Mouse (Mus musculus): Measurements from ENCODE around the gene Gm49333. TPM values are rescaled to one million over a fixed set of nuclear protein-coding genes. Genes with fewer than 3 reads are reported as not detected.
"Not testable (repeated sequence)": the region's sequence is repeated elsewhere in the genome, so short reads cannot be mapped to it uniquely, and the experiment has no call there.

Gm49333 gene
- total and polyA plus RNA-seq, 3 experiments, result not detected

DNA sequence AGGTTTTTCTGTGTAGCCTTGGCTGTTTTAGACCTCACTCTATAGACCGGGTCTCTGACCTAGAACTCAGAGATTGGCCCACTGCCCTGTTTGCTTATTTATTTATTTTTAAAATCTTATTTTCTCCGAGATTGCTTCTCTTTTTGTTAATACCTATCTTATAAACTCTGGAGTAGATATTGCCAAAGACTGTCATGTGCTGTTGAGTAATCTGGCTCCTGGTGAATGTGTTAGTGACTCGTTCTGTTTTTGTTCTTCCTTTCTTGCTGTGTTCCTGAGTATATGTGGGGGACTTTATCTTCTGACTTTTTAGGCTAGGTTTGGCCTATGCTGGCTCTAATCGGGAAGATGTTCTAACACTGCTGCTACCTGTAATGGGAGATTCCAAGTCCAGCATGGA is 46.3 kb downstream of the Gm49333 start:
- H3K9me3 ChIP-seq (replicated peaks; ENCODE audit: insufficient read depth, low read length), result no peaks in the 10 kb centered on the region
- no peak overlapping the region for H3K9ac ChIP-seq (ENCODE audit: control insufficient read depth, low read depth, low read length, poor library complexity, severe bottlenecking)
- no peak overlapping the region for H3K27ac ChIP-seq (ENCODE audit: control insufficient read depth, low read depth, low read length)
- no peaks in the 10 kb centered on the region for H3K27me3 ChIP-seq (ENCODE audit: control insufficient read depth in 1 of 2, insufficient read depth in 2 of 2, low read length in 2 of 2)
- TF ChIP-seq ZC3H11A (IDR thresholded peaks at IDR 0.05; ENCODE audit: low read depth, low read length) (no peak), BHLHE40 (IDR thresholded peaks at IDR 0.05; ENCODE audit: borderline replicate concordance, low read depth, low read length) (no peak), NELFE (IDR thresholded peaks at IDR 0.05; ENCODE audit: low read depth, low read length) (no peak)
- H3K4me1 ChIP-seq (ENCODE audit: control insufficient read depth in 1 of 2, insufficient read depth in 2 of 2, low read length in 2 of 2), result peaks cover 0 to 5% of the 10 kb centered on the region in 2 experiments
- H3K36me3 ChIP-seq (ENCODE audit: control insufficient read depth in 1 of 2, insufficient read depth in 2 of 2, low read length in 2 of 2), result peaks cover 9 to 14% of the 10 kb centered on the region in 2 experiments
- no peak overlapping the region for H3K4me3 ChIP-seq (ENCODE audit: control insufficient read depth in 1 of 2, insufficient read depth in 1 of 2, low read depth in 2 of 2, low read length in 2 of 2)
- peaks cover 11% of the 10 kb centered on the region for H3K79me2 ChIP-seq (ENCODE audit: control insufficient read depth, insufficient read depth, low read length, poor library complexity)
- no peak for DNase-seq (ENCODE audit: low read depth, low spot score)

DNA sequence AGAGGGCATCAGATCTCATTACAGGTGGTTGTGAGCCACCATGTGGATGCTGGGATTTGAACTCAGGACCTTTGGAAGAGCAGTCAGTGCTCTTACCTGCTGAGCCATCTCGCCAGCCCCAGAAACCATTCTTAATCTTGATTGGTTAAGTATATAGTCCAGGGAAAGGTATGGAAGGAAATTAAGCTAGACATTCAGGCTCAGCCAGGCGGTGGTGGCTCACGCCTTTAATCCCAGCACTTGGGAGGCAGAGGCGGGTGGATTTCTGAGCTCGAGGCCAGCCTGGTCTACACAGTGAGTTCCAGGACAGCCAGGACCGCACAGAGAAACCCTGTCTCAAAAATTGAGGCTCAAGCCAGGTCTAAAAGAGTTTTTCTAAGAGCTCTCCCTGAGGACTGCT is 56.6 kb downstream of the Gm49333 start, which contains the start of gene Eif4g1:
Gene Eif4g1 (plus strand): TSS at position 301 of the 400 bp plus-strand sequence.
- H3K36me3 ChIP-seq (ENCODE audit: control insufficient read depth in 1 of 2, insufficient read depth in 2 of 2, low read length in 2 of 2); H3K9me3 ChIP-seq (replicated peaks; ENCODE audit: insufficient read depth, low read length); H3K4me1 ChIP-seq (ENCODE audit: control insufficient read depth in 1 of 2, insufficient read depth in 2 of 2, low read length in 2 of 2); H3K9ac ChIP-seq (ENCODE audit: control insufficient read depth, low read depth, low read length, poor library complexity, severe bottlenecking); H3K27ac ChIP-seq (ENCODE audit: control insufficient read depth, low read depth, low read length); H3K79me2 ChIP-seq (ENCODE audit: control insufficient read depth, insufficient read depth, low read length, poor library complexity); H3K27me3 ChIP-seq (ENCODE audit: control insufficient read depth in 1 of 2, insufficient read depth in 2 of 2, low read length in 2 of 2); DNase-seq (ENCODE audit: low read depth, low spot score); H3K4me3 ChIP-seq (ENCODE audit: control insufficient read depth in 1 of 2, insufficient read depth in 1 of 2, low read depth in 2 of 2, low read length in 2 of 2): not testable (repeated sequence)

DNA sequence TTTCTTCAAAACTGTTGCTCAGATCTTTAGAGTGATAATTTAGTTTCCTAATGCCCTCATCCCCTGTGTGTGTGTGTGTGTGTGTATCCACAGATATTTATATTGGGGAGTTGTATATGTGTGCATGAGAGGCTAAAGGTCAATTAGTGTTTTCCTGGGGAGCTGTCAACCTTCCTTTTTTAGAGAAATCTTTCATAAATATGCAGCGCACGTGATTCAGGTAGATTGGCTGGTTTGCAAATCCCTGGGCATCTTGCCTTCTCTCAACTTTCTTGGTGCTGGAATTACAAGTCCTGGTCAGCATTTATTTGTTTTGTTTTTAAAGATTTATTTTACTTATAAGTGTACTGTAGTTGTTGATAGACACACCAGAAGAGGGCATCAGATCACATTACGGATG is 58.9 kb downstream of the Gm49333 start:
- Histone ChIP-seq H3K27ac (ENCODE audit: control insufficient read depth, low read depth, low read length) (no peak overlapping the region), H3K4me1 (ENCODE audit: control insufficient read depth in 1 of 2, insufficient read depth in 2 of 2, low read length in 2 of 2) (peaks cover 6 to 12% of the 10 kb centered on the region in 2 experiments; a peak in 3 of 4 replicates), H3K4me3 (ENCODE audit: control insufficient read depth in 1 of 2, insufficient read depth in 1 of 2, low read depth in 2 of 2, low read length in 2 of 2) (no peak overlapping the region), H3K9me3 (replicated peaks; ENCODE audit: insufficient read depth, low read length) (no peaks in the 10 kb centered on the region), H3K36me3 (ENCODE audit: control insufficient read depth in 1 of 2, insufficient read depth in 2 of 2, low read length in 2 of 2) (peaks cover 4 to 11% of the 10 kb centered on the region in 2 experiments), H3K27me3 (ENCODE audit: control insufficient read depth in 1 of 2, insufficient read depth in 2 of 2, low read length in 2 of 2) (no peaks in the 10 kb centered on the region), H3K79me2 (ENCODE audit: control insufficient read depth, insufficient read depth, low read length, poor library complexity) (peaks cover 27% of the 10 kb centered on the region), H3K9ac (ENCODE audit: control insufficient read depth, low read depth, low read length, poor library complexity, severe bottlenecking) (no peak overlapping the region)
- DNase-seq (ENCODE audit: low read depth, low spot score), result no peak
- no peak for TF ChIP-seq NELFE (IDR thresholded peaks at IDR 0.05; ENCODE audit: low read depth, low read length)
- TF ChIP-seq POLR2AphosphoS2 (IDR thresholded peaks at IDR 0.05; ENCODE audit: low read length), result no peak
- TF ChIP-seq TBP (IDR thresholded peaks at IDR 0.05; ENCODE audit: low read depth, low read length), result no peak
- TF ChIP-seq MYC (IDR thresholded peaks at IDR 0.05; ENCODE audit: low read depth, low read length), result no peak
- TF ChIP-seq MEF2A (IDR thresholded peaks at IDR 0.05; ENCODE audit: extremely low read depth, insufficient replicate concordance, low read depth, low read length, poor library complexity, severe bottlenecking), result no peak
- no peak for TF ChIP-seq MYB (IDR thresholded peaks at IDR 0.05; ENCODE audit: low read depth, low read length)
- TF ChIP-seq USF1 (IDR thresholded peaks at IDR 0.05; ENCODE audit: low read depth, low read length), result no peak
- TF ChIP-seq TCF12 (IDR thresholded peaks at IDR 0.05; ENCODE audit: low read depth, low read length), result no peak
- no peak for TF ChIP-seq JUND (IDR thresholded peaks at IDR 0.05; ENCODE audit: low read depth, low read length)
- TF ChIP-seq UBTF (IDR thresholded peaks at IDR 0.05; ENCODE audit: borderline replicate concordance, insufficient read depth, low read depth, low read length), result no peak
- no peak for TF ChIP-seq TAL1 (IDR thresholded peaks at IDR 0.05; ENCODE audit: low read length)
- no peak for TF ChIP-seq ETS1 (IDR thresholded peaks at IDR 0.05; ENCODE audit: low read depth, low read length)
- TF ChIP-seq MAFK (IDR thresholded peaks at IDR 0.05; ENCODE audit: borderline replicate concordance, low read depth, low read length), result no peak
- no peak for TF ChIP-seq SIN3A (IDR thresholded peaks at IDR 0.05; ENCODE audit: low read length)
- no peak for TF ChIP-seq RCOR1 (IDR thresholded peaks at IDR 0.05; ENCODE audit: low read depth, low read length)
- TF ChIP-seq GATA1 (IDR thresholded peaks at IDR 0.05; ENCODE audit: low read depth, low read length), result no peak
- no peak for TF ChIP-seq POLR2AphosphoS5 (IDR thresholded peaks at IDR 0.05; ENCODE audit: borderline replicate concordance, low read depth, low read length)
- no peak for TF ChIP-seq ZNF384 (IDR thresholded peaks at IDR 0.05; ENCODE audit: low read depth, low read length)

Measured in MEL (cell line).